In genomic region chr2:78867726-78868510, GRCm38 (mm10) we compare ENCODE assay signal across 8 mouse cellular contexts. TPM values are rescaled to one million over a fixed set of nuclear protein-coding genes. Genes with fewer than 3 reads are reported as not detected.
DNase-seq lines count a peak whose midpoint lies in the region; ATAC-seq and TF ChIP-seq lines count a peak whose summit lies in the region.

TSS of gene Ube2e3 (plus strand) at chr2:78868124.

- WGBS in kidney, postnatal 0 days: 10% methylated on average over 14 of the region's 14 CpGs
- 18% methylated on average over 14 of the region's 14 CpGs for WGBS in forebrain, embryonic 16.5 days
- 18% methylated on average over 14 of the region's 14 CpGs for WGBS in hindbrain, embryonic 11.5 days
- 11% methylated on average over 14 of the region's 14 CpGs for WGBS in limb, embryonic 15.5 days
- 19% methylated on average over 14 of the region's 14 CpGs for WGBS in neural tube, embryonic 15.5 days

- TF ChIP-seq CTCF in kidney, postnatal 0 days (IDR thresholded peaks at IDR 0.05; ENCODE audit: low read depth): no peak

- H3K9ac ChIP-seq in kidney, postnatal 0 days (ENCODE audit: low read depth, low read length): peak within 1 kb of the TSS; percentile 99
- H3K9ac ChIP-seq in forebrain, embryonic 16.5 days (replicated peaks; ENCODE audit: low read depth, low read length): peak within 1 kb of the TSS; percentile 96
- peak within 1 kb of the TSS; percentile 94 for H3K9ac ChIP-seq in hindbrain, embryonic 11.5 days (ENCODE audit: low read depth, low read length)
- peak within 1 kb of the TSS; percentile 88 for H3K9ac ChIP-seq in limb, embryonic 15.5 days
- peak within 1 kb of the TSS; percentile 91 for H3K9ac ChIP-seq in neural tube, embryonic 15.5 days (replicated peaks)

- peaks cover 15% of the 10 kb centered on the region for H3K4me1 ChIP-seq in kidney, postnatal 0 days (replicated peaks; ENCODE audit: insufficient read depth, low read length)
- peaks cover 14% of the 10 kb centered on the region for H3K4me1 ChIP-seq in forebrain, embryonic 16.5 days (replicated peaks; ENCODE audit: control insufficient read depth, insufficient read depth, low read length)
- H3K4me1 ChIP-seq in hindbrain, embryonic 11.5 days (replicated peaks; ENCODE audit: control insufficient read depth, insufficient read depth, low read length): peaks cover 3% of the 10 kb centered on the region; the same call in 1 of the 2 replicates
- H3K4me1 ChIP-seq in limb, embryonic 15.5 days: peaks cover 24% of the 10 kb centered on the region
- H3K4me1 ChIP-seq in neural tube, embryonic 15.5 days: peaks cover 15% of the 10 kb centered on the region

- H3K27me3 ChIP-seq in kidney, postnatal 0 days (ENCODE audit: insufficient read depth, low read length): no peaks in the 10 kb centered on the region
- no peaks in the 10 kb centered on the region for H3K27me3 ChIP-seq in forebrain, embryonic 16.5 days (replicated peaks; ENCODE audit: control insufficient read depth, insufficient read depth, low read length)
- no peaks in the 10 kb centered on the region for H3K27me3 ChIP-seq in hindbrain, embryonic 11.5 days (ENCODE audit: control insufficient read depth, insufficient read depth, low read length)
- H3K27me3 ChIP-seq in limb, embryonic 15.5 days: no peaks in the 10 kb centered on the region
- no peaks in the 10 kb centered on the region for H3K27me3 ChIP-seq in neural tube, embryonic 15.5 days (replicated peaks)

- no peak for ATAC-seq in kidney, postnatal 0 days (replicated peaks; ENCODE audit: low FRiP score, low read depth)
- no peak for ATAC-seq in forebrain, embryonic 16.5 days
- no peak for ATAC-seq in hindbrain, embryonic 11.5 days (ENCODE audit: low FRiP score)
- ATAC-seq in limb, embryonic 15.5 days (ENCODE audit: insufficient number of reproducible peaks, low FRiP score, low TSS enrichment, low read depth): no peak; the same call in 1 of the 2 replicates
- ATAC-seq in neural tube, embryonic 15.5 days (ENCODE audit: low FRiP score): no peak; the same call in 1 of the 2 replicates

- H3K4me3 ChIP-seq in kidney, postnatal 0 days (replicated peaks; ENCODE audit: low read depth, low read length): peak within 1 kb of the TSS; percentile 93
- H3K4me3 ChIP-seq in forebrain, embryonic 16.5 days (replicated peaks; ENCODE audit: low read length): peak within 1 kb of the TSS; percentile 82
- H3K4me3 ChIP-seq in hindbrain, embryonic 11.5 days (ENCODE audit: low read depth, low read length): peak within 1 kb of the TSS; percentile 79
- H3K4me3 ChIP-seq in limb, embryonic 15.5 days: peak within 1 kb of the TSS; percentile 68
- peak within 1 kb of the TSS; percentile 73 for H3K4me3 ChIP-seq in neural tube, embryonic 15.5 days (replicated peaks)

- peak; percentile 68 for DNase-seq in kidney, postnatal 0 days (ENCODE audit: low spot score)
- DNase-seq in kidney, adult 8-10 months: no peak
- DNase-seq in adrenal gland, postnatal 10 days: peak; percentile 9
- DNase-seq in hindbrain, embryonic 11.5 days (ENCODE audit: low spot score): peak; percentile 18
- DNase-seq in cerebellum, adult 8-10 months: no peak

- peak within 1 kb of the TSS; percentile 83 for H3K4me2 ChIP-seq in kidney, postnatal 0 days (ENCODE audit: low read length)
- H3K4me2 ChIP-seq in forebrain, embryonic 16.5 days (ENCODE audit: low read length): peak within 1 kb of the TSS; percentile 51
- peak within 1 kb of the TSS; percentile 60 for H3K4me2 ChIP-seq in hindbrain, embryonic 11.5 days (replicated peaks; ENCODE audit: low read depth, low read length)
- H3K4me2 ChIP-seq in limb, embryonic 15.5 days: peak within 1 kb of the TSS; percentile 81
- H3K4me2 ChIP-seq in neural tube, embryonic 15.5 days: peak within 1 kb of the TSS; percentile 80

- no peaks in the 10 kb centered on the region for H3K36me3 ChIP-seq in kidney, postnatal 0 days (ENCODE audit: insufficient read depth, low read length)
- H3K36me3 ChIP-seq in forebrain, embryonic 16.5 days (ENCODE audit: control insufficient read depth, insufficient read depth): no peaks in the 10 kb centered on the region
- H3K36me3 ChIP-seq in hindbrain, embryonic 11.5 days (ENCODE audit: control insufficient read depth, insufficient read depth, low read length): no peaks in the 10 kb centered on the region
- no peaks in the 10 kb centered on the region for H3K36me3 ChIP-seq in limb, embryonic 15.5 days
- H3K36me3 ChIP-seq in neural tube, embryonic 15.5 days: no peaks in the 10 kb centered on the region

- H3K9me3 ChIP-seq in kidney, postnatal 0 days (replicated peaks; ENCODE audit: low read length): no peaks in the 10 kb centered on the region
- no peaks in the 10 kb centered on the region for H3K9me3 ChIP-seq in forebrain, embryonic 16.5 days (ENCODE audit: control insufficient read depth, low read length)
- no peaks in the 10 kb centered on the region for H3K9me3 ChIP-seq in hindbrain, embryonic 11.5 days (ENCODE audit: control insufficient read depth, low read length)
- no peaks in the 10 kb centered on the region for H3K9me3 ChIP-seq in limb, embryonic 15.5 days
- no peaks in the 10 kb centered on the region for H3K9me3 ChIP-seq in neural tube, embryonic 15.5 days (replicated peaks)

- H3K27ac ChIP-seq in kidney, postnatal 0 days: peak within 1 kb of the TSS; percentile 99
- peak within 1 kb of the TSS; percentile 96 for H3K27ac ChIP-seq in forebrain, embryonic 16.5 days (ENCODE audit: low read length)
- peak within 1 kb of the TSS; percentile 97 for H3K27ac ChIP-seq in hindbrain, embryonic 11.5 days (ENCODE audit: low read depth, low read length)
- H3K27ac ChIP-seq in limb, embryonic 15.5 days: peak within 1 kb of the TSS; percentile 96
- peak within 1 kb of the TSS; percentile 97 for H3K27ac ChIP-seq in neural tube, embryonic 15.5 days (replicated peaks)

RNA-seq across cellular contexts. Expression of gene Ube2e3, which starts in this region (rescaled TPM):
- polyA plus RNA-seq in kidney, postnatal 0 days (2015; fragmentation: Nextera tagmentation; extraction: Ambion mirVana): 134 and 140 TPM in 2 replicates
- 10 to 100 TPM; 50.5 to 57.5 TPM for total RNA-seq in adrenal gland, postnatal 10 days (2021)
- polyA plus RNA-seq in forebrain, embryonic 16.5 days (2015; fragmentation: Nextera tagmentation; extraction: Ambion mirVana): 250 and 261 TPM in 2 replicates
- 279 and 291 TPM in 2 replicates for polyA plus RNA-seq in hindbrain, embryonic 11.5 days (2014; fragmentation: Nextera tagmentation; extraction: Ambion mirVana)
- polyA plus RNA-seq in limb, embryonic 15.5 days (2015; fragmentation: Nextera tagmentation; extraction: Ambion mirVana): 116 and 125 TPM in 2 replicates
- 240 and 262 TPM in 2 replicates for polyA plus RNA-seq in neural tube, embryonic 15.5 days (2015; fragmentation: Nextera tagmentation; extraction: Ambion mirVana)

Comparison
In these comparisons a context has a peak if more than half of its experiments do, and no peak if none do; other contexts are left out.
1. DNase-seq: peak in kidney, postnatal 0 days (single experiment), adrenal gland, postnatal 10 days (single experiment) and hindbrain, embryonic 11.5 days (single experiment); none in kidney, adult 8-10 months (0 of 2) and cerebellum, adult 8-10 months (single experiment).
2. Peak in every context shown above with its lines, with median percentiles within 50 percentile points of each other: H3K27ac ChIP-seq, H3K4me2 ChIP-seq, H3K4me3 ChIP-seq and H3K9ac ChIP-seq.